9 mouse cellular contexts compared by ENCODE assay signal in the genomic region with DNA sequence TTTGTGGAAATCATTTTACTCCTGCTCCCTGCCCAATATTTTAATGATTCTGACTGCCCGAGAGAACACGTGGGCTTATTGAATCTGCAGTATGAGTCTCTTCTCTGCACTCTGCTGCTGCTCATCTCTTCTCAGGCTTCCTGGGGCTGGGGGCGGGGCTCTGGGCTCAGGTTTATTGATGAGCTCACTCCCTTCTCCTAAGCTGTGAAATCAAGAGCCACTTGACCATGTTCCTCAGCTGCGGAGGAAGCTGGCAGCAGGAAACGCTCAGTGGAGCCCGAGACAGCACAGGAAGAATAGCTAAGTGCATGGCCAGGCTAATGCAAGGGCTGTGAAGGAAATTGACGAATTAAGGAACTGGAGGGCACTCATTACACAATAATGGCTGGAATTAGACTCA. TPM values are rescaled to one million over a fixed set of nuclear protein-coding genes. Genes with fewer than 3 reads are reported as not detected.
DNase-seq lines count a peak whose midpoint lies in the region; ATAC-seq and TF ChIP-seq lines count a peak whose summit lies in the region.
"Had no signal": no experiment of that assay in that cellular context is flagged by ENCODE, and none has a peak within 500 bp of the region (broad histone marks: within the 10 kb centered on the region; RNA-seq: fewer than 3 reads in every experiment).

No protein-coding gene starts in this region.

- no peak for ATAC-seq in kidney, postnatal 0 days (replicated peaks; ENCODE audit: low FRiP score, low read depth)
- no peak; the same call in 1 of the 2 replicates for ATAC-seq in kidney, embryonic 15.5 days (replicated peaks; ENCODE audit: low FRiP score)
- ATAC-seq in hindbrain, embryonic 12.5 days (ENCODE audit: low FRiP score) = peak; percentile 65
- ATAC-seq in midbrain, embryonic 13.5 days = peak; percentile 86

- no peaks in the 10 kb centered on the region for H3K4me1 ChIP-seq in kidney, postnatal 0 days (replicated peaks; ENCODE audit: insufficient read depth, low read length)
- 0 out of 2 replicates have a peak, but pooled peaks cover 3% of the 10 kb centered on the region for H3K4me1 ChIP-seq in kidney, embryonic 15.5 days
- H3K4me1 ChIP-seq in hindbrain, embryonic 12.5 days = peaks cover 7% of the 10 kb centered on the region; the same call in 1 of the 2 replicates
- H3K4me1 ChIP-seq in midbrain, embryonic 13.5 days (replicated peaks) = peaks cover 12% of the 10 kb centered on the region
- H3K4me1 ChIP-seq: embryonic facial prominence, embryonic 13.5 days had no signal

- no peaks in the 10 kb centered on the region for H3K27me3 ChIP-seq in kidney, postnatal 0 days (ENCODE audit: insufficient read depth, low read length)
- no peaks in the 10 kb centered on the region for H3K27me3 ChIP-seq in kidney, embryonic 15.5 days
- H3K27me3 ChIP-seq in hindbrain, embryonic 12.5 days = no peaks in the 10 kb centered on the region
- no peaks in the 10 kb centered on the region for H3K27me3 ChIP-seq in midbrain, embryonic 13.5 days
- H3K27me3 ChIP-seq: embryonic facial prominence, embryonic 13.5 days had no signal

- no peaks in the 10 kb centered on the region for H3K9me3 ChIP-seq in kidney, postnatal 0 days (replicated peaks; ENCODE audit: low read length)
- H3K9me3 ChIP-seq in kidney, embryonic 15.5 days (replicated peaks) = no peaks in the 10 kb centered on the region
- H3K9me3 ChIP-seq in hindbrain, embryonic 12.5 days (replicated peaks) = no peaks in the 10 kb centered on the region
- no peaks in the 10 kb centered on the region for H3K9me3 ChIP-seq in midbrain, embryonic 13.5 days
- H3K9me3 ChIP-seq: embryonic facial prominence, embryonic 13.5 days had no signal

- H3K4me3 ChIP-seq in kidney, postnatal 0 days (replicated peaks; ENCODE audit: low read depth, low read length) = no peak overlapping the region
- no peak overlapping the region for H3K4me3 ChIP-seq in kidney, embryonic 15.5 days (replicated peaks)
- no peak overlapping the region for H3K4me3 ChIP-seq in hindbrain, embryonic 12.5 days
- no peak overlapping the region for H3K4me3 ChIP-seq in midbrain, embryonic 13.5 days (replicated peaks)
- H3K4me3 ChIP-seq: embryonic facial prominence, embryonic 13.5 days had no signal

- no peak for TF ChIP-seq CTCF in kidney, postnatal 0 days (IDR thresholded peaks at IDR 0.05; ENCODE audit: low read depth)

- peak; percentile 20 for DNase-seq in kidney, postnatal 0 days (ENCODE audit: low spot score)
- peak; percentile 28 for DNase-seq in embryo, embryonic 10 days (ENCODE audit: low spot score)
- DNase-seq in spleen, adult 12 weeks (ENCODE audit: low spot score) = no peak
- no peak for DNase-seq in cerebellum, adult 8-10 months
- no peak for DNase-seq in testis, postnatal 10 days (ENCODE audit: low spot score)

- H3K27ac ChIP-seq in kidney, postnatal 0 days = no peak overlapping the region
- no peak overlapping the region for H3K27ac ChIP-seq in kidney, embryonic 15.5 days
- H3K27ac ChIP-seq in hindbrain, embryonic 12.5 days = peak overlapping the region; percentile 44
- H3K27ac ChIP-seq in midbrain, embryonic 13.5 days = no peak overlapping the region; the same call in 1 of the 2 replicates
- H3K27ac ChIP-seq: embryonic facial prominence, embryonic 13.5 days had no signal

- 10% methylated on average over 7 of the region's 7 CpGs for WGBS in kidney, postnatal 0 days
- WGBS in kidney, embryonic 15.5 days = 16% methylated on average over 7 of the region's 7 CpGs
- 23% methylated on average over 7 of the region's 7 CpGs for WGBS in hindbrain, embryonic 12.5 days
- WGBS in midbrain, embryonic 13.5 days = 14% methylated on average over 7 of the region's 7 CpGs

- H3K4me2 ChIP-seq in kidney, postnatal 0 days (ENCODE audit: low read length) = no peak overlapping the region
- no peak overlapping the region for H3K4me2 ChIP-seq in kidney, embryonic 15.5 days
- peak overlapping the region; percentile 21; the same call in 1 of the 2 replicates for H3K4me2 ChIP-seq in hindbrain, embryonic 12.5 days (replicated peaks)
- 0 out of 2 replicates have a peak overlapping the region, but pooled peaks have one; percentile 8 for H3K4me2 ChIP-seq in midbrain, embryonic 13.5 days (replicated peaks)
- H3K4me2 ChIP-seq: embryonic facial prominence, embryonic 13.5 days had no signal

- H3K9ac ChIP-seq in kidney, postnatal 0 days (ENCODE audit: low read depth, low read length) = no peak overlapping the region
- H3K9ac ChIP-seq in kidney, embryonic 15.5 days = no peak overlapping the region
- H3K9ac ChIP-seq in hindbrain, embryonic 12.5 days = no peak overlapping the region
- no peak overlapping the region for H3K9ac ChIP-seq in midbrain, embryonic 13.5 days (replicated peaks)
- H3K9ac ChIP-seq: embryonic facial prominence, embryonic 13.5 days had no signal

- no peaks in the 10 kb centered on the region for H3K36me3 ChIP-seq in kidney, postnatal 0 days (ENCODE audit: insufficient read depth, low read length)
- H3K36me3 ChIP-seq in kidney, embryonic 15.5 days = no peaks in the 10 kb centered on the region
- H3K36me3 ChIP-seq in hindbrain, embryonic 12.5 days = no peaks in the 10 kb centered on the region
- H3K36me3 ChIP-seq in midbrain, embryonic 13.5 days = no peaks in the 10 kb centered on the region
- H3K36me3 ChIP-seq: embryonic facial prominence, embryonic 13.5 days had no signal

RNA-seq across cellular contexts. Expression of gene March11, which starts 56.5 kb away (rescaled TPM):
- 0.37 TPM in 1 of 2 replicates, not detected in the other for polyA plus RNA-seq in kidney, postnatal 0 days (2015; fragmentation: Nextera tagmentation; extraction: Ambion mirVana)
- polyA plus RNA-seq in kidney, embryonic 15.5 days (2015; fragmentation: Nextera tagmentation; extraction: Ambion mirVana) = 0.51 and 0.67 TPM in 2 replicates
- 3.3 and 6.1 TPM in 2 replicates for polyA plus RNA-seq in hindbrain, embryonic 12.5 days (2016; fragmentation: Nextera tagmentation; extraction: Ambion mirVana)
- 4.0 and 5.1 TPM in 2 replicates for polyA plus RNA-seq in midbrain, embryonic 13.5 days (2015; fragmentation: Nextera tagmentation; extraction: Ambion mirVana)

Comparison
In these comparisons a context has a peak if more than half of its experiments do, and no peak if none do; other contexts are left out.
1. ATAC-seq: peak in hindbrain, embryonic 12.5 days (single experiment) and midbrain, embryonic 13.5 days (single experiment); none in kidney, postnatal 0 days (single experiment) and kidney, embryonic 15.5 days (single experiment).
2. DNase-seq: peak in kidney, postnatal 0 days (single experiment) and embryo, embryonic 10 days (single experiment); none in spleen, adult 12 weeks (single experiment), cerebellum, adult 8-10 months (single experiment) and testis, postnatal 10 days (single experiment).
3. H3K4me2 ChIP-seq: peak in hindbrain, embryonic 12.5 days (single experiment) and midbrain, embryonic 13.5 days (single experiment); none in kidney, postnatal 0 days (single experiment) and kidney, embryonic 15.5 days (single experiment).